Mouse (Mus musculus): ENCODE measurements at regions not wholly inside any gene's neighbourhood (a gene's known extent, or its start where the extent isn't known, plus 50 kb on each side); places are given as distances from the start of the nearest gene placed in this dataset.

DNA sequence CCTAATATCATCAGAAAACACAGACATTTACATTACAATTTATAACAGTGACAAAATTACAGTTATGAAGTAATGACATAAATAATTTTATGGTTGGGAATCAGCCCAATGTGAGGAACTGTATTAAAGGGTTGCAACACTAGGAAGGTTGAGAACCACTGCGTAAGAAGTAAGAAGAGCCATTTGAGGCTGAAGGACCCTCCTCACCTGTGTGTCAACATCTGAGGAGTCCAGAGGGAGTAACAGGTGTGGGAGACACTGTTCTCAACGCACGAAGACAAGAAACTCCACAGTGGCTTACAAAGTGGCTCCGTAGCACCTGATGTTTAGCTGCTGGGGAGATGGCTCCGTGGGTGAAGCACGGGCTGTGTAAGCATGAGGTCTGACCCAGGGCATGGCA, 88.5 kb upstream of the Ercc6l2 start:
- Histone ChIP-seq H3K27me3 (ENCODE audit: insufficient read depth, low read length) (peaks cover 19% of the 10 kb centered on the region), H3K36me3 (replicated peaks) (no peaks in the 10 kb centered on the region), H3K9me3 (replicated peaks) (no peaks in the 10 kb centered on the region), H3K4me3 (ENCODE audit: low read depth, low read length) (no peak overlapping the region), H3K4me1 (ENCODE audit: insufficient read depth, low read depth, low read length) (peaks cover 20% of the 10 kb centered on the region)
- DNase-seq (ENCODE audit: low spot score) (no peak), ATAC-seq (ENCODE audit: extremely low read depth, insufficient number of reproducible peaks, low FRiP score, poor library complexity, severe bottlenecking) (no peak)
- TF ChIP-seq TAL1 (conservative IDR thresholded peaks at IDR 0.05; ENCODE audit: low read depth, low read length) (no peak), GATA2 (IDR thresholded peaks at IDR 0.05; ENCODE audit: borderline replicate concordance, low read depth, low read length) (no peak), GATA1 (IDR thresholded peaks at IDR 0.05; ENCODE audit: borderline replicate concordance, low read length) (no peak), POLR2AphosphoS5 (IDR thresholded peaks at IDR 0.05; ENCODE audit: insufficient replicate concordance, low read depth, low read length) (no peak), CTCF (IDR thresholded peaks at IDR 0.05; ENCODE audit: low read depth, low read length) (no peak)

DNA sequence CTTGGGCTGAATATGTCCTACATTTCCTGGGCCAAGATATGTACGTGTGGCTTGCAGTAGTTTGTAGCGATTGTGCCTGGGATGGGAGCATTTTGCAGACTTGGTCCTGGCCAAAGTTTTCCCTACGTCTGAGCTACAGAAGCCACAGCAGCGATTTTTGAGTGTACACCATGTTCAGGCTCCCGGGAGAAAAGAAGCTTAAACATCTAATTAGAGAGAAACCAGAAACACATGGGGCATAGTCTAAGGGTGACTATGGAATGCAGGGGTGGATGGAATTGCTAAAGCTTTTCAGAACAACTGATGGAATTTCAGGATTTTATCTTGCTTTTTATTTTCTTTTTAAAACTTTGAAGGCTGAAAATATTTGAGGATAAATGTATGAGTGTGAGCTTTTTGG, 79.3 kb upstream of the Ercc6l2 start:
- DNase-seq (ENCODE audit: low spot score) (no peak), ATAC-seq (ENCODE audit: extremely low read depth, insufficient number of reproducible peaks, low FRiP score, poor library complexity, severe bottlenecking) (no peak)
- Histone ChIP-seq H3K36me3 (replicated peaks) (no peaks in the 10 kb centered on the region), H3K4me1 (ENCODE audit: insufficient read depth, low read depth, low read length) (no peaks in the 10 kb centered on the region), H3K4me3 (ENCODE audit: low read depth, low read length) (no peak overlapping the region), H3K27me3 (ENCODE audit: insufficient read depth, low read length) (peaks cover 44% of the 10 kb centered on the region), H3K9me3 (replicated peaks) (peaks cover 5% of the 10 kb centered on the region)
- TF ChIP-seq TAL1 (conservative IDR thresholded peaks at IDR 0.05; ENCODE audit: low read depth, low read length) (no peak), GATA2 (IDR thresholded peaks at IDR 0.05; ENCODE audit: borderline replicate concordance, low read depth, low read length) (no peak), POLR2AphosphoS5 (IDR thresholded peaks at IDR 0.05; ENCODE audit: insufficient replicate concordance, low read depth, low read length) (no peak), GATA1 (IDR thresholded peaks at IDR 0.05; ENCODE audit: borderline replicate concordance, low read length) (no peak), CTCF (IDR thresholded peaks at IDR 0.05; ENCODE audit: low read depth, low read length) (no peak)

GRCm38 (mm10) chr13:63741879-63742278, 73.2 kb upstream of the Ercc6l2 start:
- no peak for TF ChIP-seq POLR2AphosphoS5 (IDR thresholded peaks at IDR 0.05; ENCODE audit: insufficient replicate concordance, low read depth, low read length)
- no peak for TF ChIP-seq CTCF (IDR thresholded peaks at IDR 0.05; ENCODE audit: low read depth, low read length)
- TF ChIP-seq GATA1 (IDR thresholded peaks at IDR 0.05; ENCODE audit: borderline replicate concordance, low read length), result no peak
- no peak for TF ChIP-seq GATA2 (IDR thresholded peaks at IDR 0.05; ENCODE audit: borderline replicate concordance, low read depth, low read length)
- TF ChIP-seq TAL1 (conservative IDR thresholded peaks at IDR 0.05; ENCODE audit: low read depth, low read length), result no peak
- no peak for DNase-seq (ENCODE audit: low spot score)
- Histone ChIP-seq H3K27me3 (ENCODE audit: insufficient read depth, low read length) (peaks cover 28% of the 10 kb centered on the region), H3K9me3 (replicated peaks) (peaks cover under 1% of the 10 kb centered on the region), H3K36me3 (replicated peaks) (no peaks in the 10 kb centered on the region), H3K4me1 (ENCODE audit: insufficient read depth, low read depth, low read length) (no peaks in the 10 kb centered on the region), H3K4me3 (ENCODE audit: low read depth, low read length) (no peak overlapping the region)
- ATAC-seq (ENCODE audit: extremely low read depth, insufficient number of reproducible peaks, low FRiP score, poor library complexity, severe bottlenecking), result no peak

DNA sequence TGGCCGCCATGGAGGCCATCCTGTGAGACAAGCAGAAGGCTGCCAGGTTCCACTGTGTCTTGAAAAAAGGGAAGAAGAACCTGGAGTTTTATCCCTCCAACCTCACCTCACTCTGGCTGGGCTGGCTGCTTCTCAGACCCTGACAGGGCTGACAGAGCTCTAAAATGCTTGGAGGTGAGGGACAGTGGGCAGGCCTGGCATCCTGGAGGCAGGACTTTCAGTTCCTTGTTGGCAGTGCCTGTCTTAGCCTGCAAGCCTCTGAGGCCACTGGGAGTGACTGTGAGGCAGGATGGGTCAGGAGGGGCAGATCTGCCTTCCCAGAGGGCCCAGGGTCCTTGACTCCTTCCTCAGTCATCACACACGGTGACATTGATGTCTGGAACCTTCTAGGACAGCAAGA, 66.3 kb upstream of the Ercc6l2 start:
- Histone ChIP-seq H3K4me1 (ENCODE audit: insufficient read depth, low read depth, low read length) (no peaks in the 10 kb centered on the region), H3K4me3 (ENCODE audit: low read depth, low read length) (no peak overlapping the region), H3K27me3 (ENCODE audit: insufficient read depth, low read length) (peaks cover 12% of the 10 kb centered on the region; the same call in 1 of the 2 replicates), H3K36me3 (replicated peaks) (no peaks in the 10 kb centered on the region), H3K9me3 (replicated peaks) (0 out of 2 replicates have a peak, but pooled peaks cover 2% of the 10 kb centered on the region)
- TF ChIP-seq GATA1 (IDR thresholded peaks at IDR 0.05; ENCODE audit: borderline replicate concordance, low read length) (no peak), GATA2 (IDR thresholded peaks at IDR 0.05; ENCODE audit: borderline replicate concordance, low read depth, low read length) (no peak), CTCF (IDR thresholded peaks at IDR 0.05; ENCODE audit: low read depth, low read length) (no peak), POLR2AphosphoS5 (IDR thresholded peaks at IDR 0.05; ENCODE audit: insufficient replicate concordance, low read depth, low read length) (no peak), TAL1 (conservative IDR thresholded peaks at IDR 0.05; ENCODE audit: low read depth, low read length) (no peak)
- no peak for DNase-seq (ENCODE audit: low spot score)
- ATAC-seq (ENCODE audit: extremely low read depth, insufficient number of reproducible peaks, low FRiP score, poor library complexity, severe bottlenecking), result no peak

GRCm38 (mm10) chr13:63749997-63750396, 65.0 kb upstream of the Ercc6l2 start:
- H3K27me3 ChIP-seq (ENCODE audit: insufficient read depth, low read length), result peaks cover 6% of the 10 kb centered on the region; the same call in 1 of the 2 replicates
- no peak overlapping the region for H3K4me3 ChIP-seq (ENCODE audit: low read depth, low read length)
- 0 out of 2 replicates have a peak, but pooled peaks cover 2% of the 10 kb centered on the region for H3K9me3 ChIP-seq (replicated peaks)
- ATAC-seq (ENCODE audit: extremely low read depth, insufficient number of reproducible peaks, low FRiP score, poor library complexity, severe bottlenecking) (no peak), DNase-seq (ENCODE audit: low spot score) (no peak)
- no peaks in the 10 kb centered on the region for H3K36me3 ChIP-seq (replicated peaks)
- TF ChIP-seq GATA2 (IDR thresholded peaks at IDR 0.05; ENCODE audit: borderline replicate concordance, low read depth, low read length) (no peak), GATA1 (IDR thresholded peaks at IDR 0.05; ENCODE audit: borderline replicate concordance, low read length) (no peak), POLR2AphosphoS5 (IDR thresholded peaks at IDR 0.05; ENCODE audit: insufficient replicate concordance, low read depth, low read length) (no peak), TAL1 (conservative IDR thresholded peaks at IDR 0.05; ENCODE audit: low read depth, low read length) (no peak), CTCF (IDR thresholded peaks at IDR 0.05; ENCODE audit: low read depth, low read length) (no peak)
- no peaks in the 10 kb centered on the region for H3K4me1 ChIP-seq (ENCODE audit: insufficient read depth, low read depth, low read length)

DNA sequence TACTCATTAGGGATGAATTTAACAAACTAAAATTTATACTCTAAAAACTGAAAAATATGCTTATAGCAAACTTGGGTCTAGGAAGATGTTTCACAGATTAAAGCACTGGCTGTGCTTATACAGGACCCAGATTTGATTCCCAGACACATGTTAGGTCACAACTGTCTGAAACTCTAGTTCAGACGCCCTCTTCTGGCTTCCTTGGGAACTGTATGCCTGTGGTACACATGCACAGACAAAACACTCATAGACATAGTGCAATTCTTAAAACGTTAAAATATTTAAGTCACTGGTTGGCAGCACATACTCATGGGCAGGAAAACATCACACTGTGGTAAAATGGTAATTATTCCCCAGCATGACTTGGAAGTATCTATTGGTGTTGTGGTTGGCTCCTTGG, 63.8 kb upstream of the Ercc6l2 start:
- TF ChIP-seq POLR2AphosphoS5 (IDR thresholded peaks at IDR 0.05; ENCODE audit: insufficient replicate concordance, low read depth, low read length) (no peak), CTCF (IDR thresholded peaks at IDR 0.05; ENCODE audit: low read depth, low read length) (no peak)
- no peak for DNase-seq (ENCODE audit: low spot score)

More for the DNA sequence above, 63.8 kb upstream of the Ercc6l2 start:
- peaks cover 6% of the 10 kb centered on the region; the same call in 1 of the 2 replicates for H3K27me3 ChIP-seq (ENCODE audit: insufficient read depth, low read length)
- no peaks in the 10 kb centered on the region for H3K4me1 ChIP-seq (ENCODE audit: insufficient read depth, low read depth, low read length)
- H3K36me3 ChIP-seq (replicated peaks), result no peaks in the 10 kb centered on the region
- ATAC-seq (ENCODE audit: extremely low read depth, insufficient number of reproducible peaks, low FRiP score, poor library complexity, severe bottlenecking), result no peak
- H3K9me3 ChIP-seq (replicated peaks), result 0 out of 2 replicates have a peak, but pooled peaks cover 2% of the 10 kb centered on the region
- no peak overlapping the region for H3K4me3 ChIP-seq (ENCODE audit: low read depth, low read length)
